13 mouse cellular contexts compared by ENCODE assay signal in the genomic region with DNA sequence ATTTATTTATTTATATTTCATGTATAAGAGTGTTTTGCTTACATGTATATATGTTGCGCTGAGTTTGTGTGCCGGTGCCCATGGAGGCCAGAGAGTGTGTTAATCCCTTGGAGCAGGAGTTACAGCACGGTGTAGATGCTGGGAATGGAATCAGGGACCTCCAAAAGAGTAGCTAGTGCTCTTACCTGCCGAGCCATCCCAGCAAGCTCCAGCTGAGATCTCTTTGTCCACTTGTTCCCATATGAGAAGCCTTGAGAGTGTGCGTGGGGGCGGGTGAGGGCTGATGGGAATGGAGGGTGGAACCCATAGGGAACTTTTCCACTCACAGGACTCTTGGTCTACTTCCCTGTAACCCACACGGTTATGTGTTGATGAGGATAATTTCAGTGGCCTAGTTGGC.
"Had no signal": no experiment of that assay in that cellular context is flagged by ENCODE, and none has a peak within 500 bp of the region (broad histone marks: within the 10 kb centered on the region; RNA-seq: fewer than 3 reads in every experiment).

No protein-coding gene starts in this region.

- H3K4me3 ChIP-seq: limb, embryonic 12.5 days; liver, embryonic 13.5 days; midbrain, embryonic 10.5 days; myocyte; neural tube, embryonic 15.5 days had no signal

- ATAC-seq: liver, postnatal 0 days had no signal

- H3K27ac ChIP-seq: limb, embryonic 12.5 days; liver, embryonic 13.5 days; midbrain, embryonic 10.5 days; neural tube, embryonic 15.5 days had no signal

- H3K27me3 ChIP-seq: limb, embryonic 12.5 days; liver, embryonic 13.5 days; neural tube, embryonic 15.5 days had no signal

- H3K4me2 ChIP-seq: limb, embryonic 12.5 days; liver, embryonic 13.5 days; neural tube, embryonic 15.5 days had no signal

- H3K9me3 ChIP-seq: limb, embryonic 12.5 days; liver, embryonic 13.5 days; midbrain, embryonic 10.5 days; neural tube, embryonic 15.5 days had no signal

- H3K36me3 ChIP-seq: limb, embryonic 12.5 days; liver, embryonic 13.5 days; midbrain, embryonic 10.5 days; neural tube, embryonic 15.5 days had no signal

- H3K9ac ChIP-seq: limb, embryonic 12.5 days; liver, embryonic 13.5 days; liver, postnatal 0 days; neural tube, embryonic 15.5 days had no signal

- DNase-seq: kidney, adult 8-10 months; layer of hippocampus, adult 9-11 months; layer of hippocampus, postnatal 36 days; liver; liver, embryonic 13.5 days; liver, postnatal 0 days; lung, postnatal 36 days; midbrain, embryonic 14.5 days; right cerebral cortex, postnatal 4 days had no signal
